In genomic region chr1:178748222-178748600, GRCm38 (mm10) we compare ENCODE assay signal across 16 mouse cellular contexts.
DNase-seq lines count a peak whose midpoint lies in the region; ATAC-seq and TF ChIP-seq lines count a peak whose summit lies in the region.
"Had no signal": no experiment of that assay in that cellular context is flagged by ENCODE, and none has a peak within 500 bp of the region (broad histone marks: within the 10 kb centered on the region; RNA-seq: fewer than 3 reads in every experiment).

No protein-coding gene starts in this region.

- no peak overlapping the region for H3K9ac ChIP-seq in forebrain, embryonic 14.5 days (ENCODE audit: low read length)
- no peak overlapping the region for H3K9ac ChIP-seq in forebrain, embryonic 11.5 days (ENCODE audit: low read length)
- no peak overlapping the region for H3K9ac ChIP-seq in lung, embryonic 14.5 days
- H3K9ac ChIP-seq in intestine, embryonic 16.5 days (ENCODE audit: low read depth, low read length) = no peak overlapping the region
- H3K9ac ChIP-seq: heart, embryonic 12.5 days had no signal

- peak; percentile 42 for DNase-seq in forebrain, embryonic 14.5 days (ENCODE audit: low spot score)
- DNase-seq in forebrain, embryonic 11.5 days (ENCODE audit: low spot score) = no peak
- DNase-seq in lung, embryonic 14.5 days = peak; percentile 74
- DNase-seq in lung, postnatal 25 days (ENCODE audit: low spot score) = no peak
- DNase-seq in ES-CJ7 (ENCODE audit: low read depth, low spot score) = peak; percentile 44
- DNase-seq in brain, adult 2 months (ENCODE audit: low read depth, low spot score) = peak; percentile 17
- no peak for DNase-seq in kidney, postnatal 36 days
- DNase-seq: adrenal gland, adult 2 months; kidney, adult 9 months; kidney, postnatal 25 days; lung, postnatal 14 days had no signal

- no peak for TF ChIP-seq CTCF in lung, embryonic 14.5 days (IDR thresholded peaks at IDR 0.05; ENCODE audit: low read depth)

- H3K27ac ChIP-seq in forebrain, embryonic 14.5 days (ENCODE audit: low read depth, low read length) = no peak overlapping the region
- no peak overlapping the region for H3K27ac ChIP-seq in forebrain, embryonic 11.5 days (ENCODE audit: low read depth, low read length)
- no peak overlapping the region for H3K27ac ChIP-seq in lung, embryonic 14.5 days (ENCODE audit: low read depth)
- H3K27ac ChIP-seq in intestine, embryonic 16.5 days (ENCODE audit: low read length) = no peak overlapping the region

- H3K4me2 ChIP-seq in forebrain, embryonic 14.5 days (ENCODE audit: low read length) = no peak overlapping the region
- no peak overlapping the region for H3K4me2 ChIP-seq in forebrain, embryonic 11.5 days (ENCODE audit: low read depth, low read length, severe bottlenecking)
- H3K4me2 ChIP-seq in lung, embryonic 14.5 days = no peak overlapping the region
- H3K4me2 ChIP-seq in intestine, embryonic 16.5 days (ENCODE audit: low read depth, low read length) = no peak overlapping the region
- H3K4me2 ChIP-seq: heart, embryonic 12.5 days; liver, embryonic 11.5 days had no signal

- no peaks in the 10 kb centered on the region for H3K36me3 ChIP-seq in forebrain, embryonic 14.5 days (ENCODE audit: control insufficient read depth, insufficient read depth, low read length)
- H3K36me3 ChIP-seq in forebrain, embryonic 11.5 days (ENCODE audit: control insufficient read depth, insufficient read depth, low read length) = no peaks in the 10 kb centered on the region
- no peaks in the 10 kb centered on the region for H3K36me3 ChIP-seq in lung, embryonic 14.5 days (ENCODE audit: insufficient read depth)
- no peaks in the 10 kb centered on the region for H3K36me3 ChIP-seq in intestine, embryonic 16.5 days (ENCODE audit: control insufficient read depth, insufficient read depth, low read length)

- 0 out of 2 replicates have a peak, but pooled peaks cover 2% of the 10 kb centered on the region for H3K9me3 ChIP-seq in forebrain, embryonic 14.5 days (replicated peaks; ENCODE audit: control insufficient read depth, low read length)
- no peaks in the 10 kb centered on the region for H3K9me3 ChIP-seq in forebrain, embryonic 11.5 days (ENCODE audit: control insufficient read depth, low read length)
- H3K9me3 ChIP-seq in lung, embryonic 14.5 days (ENCODE audit: low read depth, low read length) = no peaks in the 10 kb centered on the region
- no peaks in the 10 kb centered on the region for H3K9me3 ChIP-seq in intestine, embryonic 16.5 days (ENCODE audit: control insufficient read depth, low read length)

- no peaks in the 10 kb centered on the region for H3K27me3 ChIP-seq in forebrain, embryonic 14.5 days (replicated peaks; ENCODE audit: control insufficient read depth, insufficient read depth, low read length)
- no peaks in the 10 kb centered on the region for H3K27me3 ChIP-seq in forebrain, embryonic 11.5 days (ENCODE audit: control insufficient read depth, insufficient read depth, low read length)
- no peaks in the 10 kb centered on the region for H3K27me3 ChIP-seq in lung, embryonic 14.5 days (ENCODE audit: insufficient read depth, low read length)
- no peaks in the 10 kb centered on the region for H3K27me3 ChIP-seq in intestine, embryonic 16.5 days (replicated peaks; ENCODE audit: control insufficient read depth, insufficient read depth, low read length)
- H3K27me3 ChIP-seq: CH12.LX; heart, embryonic 12.5 days; megakaryocyte, embryonic 14.5 days had no signal

- peaks cover 9% of the 10 kb centered on the region for H3K4me1 ChIP-seq in forebrain, embryonic 14.5 days (ENCODE audit: control insufficient read depth, insufficient read depth, low read length)
- no peaks in the 10 kb centered on the region for H3K4me1 ChIP-seq in forebrain, embryonic 11.5 days (replicated peaks; ENCODE audit: control insufficient read depth, insufficient read depth, low read length)
- H3K4me1 ChIP-seq in lung, embryonic 14.5 days (ENCODE audit: insufficient read depth) = no peaks in the 10 kb centered on the region
- H3K4me1 ChIP-seq in intestine, embryonic 16.5 days (ENCODE audit: control insufficient read depth, insufficient read depth, low read length) = no peaks in the 10 kb centered on the region
- H3K4me1 ChIP-seq: megakaryocyte, embryonic 14.5 days had no signal

- ATAC-seq in forebrain, embryonic 14.5 days = 0 out of 2 replicates have a peak, but pooled peaks have one; percentile 29
- no peak for ATAC-seq in forebrain, embryonic 11.5 days (replicated peaks; ENCODE audit: low FRiP score)
- peak; percentile 58 for ATAC-seq in lung, embryonic 14.5 days (ENCODE audit: insufficient read depth)
- ATAC-seq in intestine, embryonic 16.5 days = no peak

- 41% methylated on average over 7 of the region's 7 CpGs for WGBS in forebrain, embryonic 14.5 days
- 75% methylated on average over 7 of the region's 7 CpGs for WGBS in forebrain, embryonic 11.5 days
- WGBS in lung, embryonic 14.5 days = 54% methylated on average over 7 of the region's 7 CpGs
- whole genome bisulfite sequencing in intestine, embryonic 16.5 days = 81% methylated on average over 7 of the region's 7 CpGs

- H3K4me3 ChIP-seq in forebrain, embryonic 14.5 days (ENCODE audit: low read depth, low read length) = no peak overlapping the region
- no peak overlapping the region for H3K4me3 ChIP-seq in forebrain, embryonic 11.5 days (ENCODE audit: low read depth, low read length)
- no peak overlapping the region for H3K4me3 ChIP-seq in lung, embryonic 14.5 days (ENCODE audit: low read depth, low read length)
- no peak overlapping the region for H3K4me3 ChIP-seq in intestine, embryonic 16.5 days (ENCODE audit: low read length)
- H3K4me3 ChIP-seq: heart, embryonic 12.5 days; megakaryocyte, embryonic 14.5 days had no signal

Comparison
In these comparisons a context has a peak if more than half of its experiments do, and no peak if none do; other contexts are left out.
1. ATAC-seq: peak in forebrain, embryonic 14.5 days (single experiment) and lung, embryonic 14.5 days (single experiment); none in forebrain, embryonic 11.5 days (single experiment) and intestine, embryonic 16.5 days (single experiment).
2. DNase-seq: peak in forebrain, embryonic 14.5 days (single experiment), lung, embryonic 14.5 days (single experiment), ES-CJ7 (single experiment) and brain, adult 2 months (single experiment); none in forebrain, embryonic 11.5 days (single experiment), lung, postnatal 25 days (single experiment) and kidney, postnatal 36 days (0 of 2).